Mouse (Mus musculus) CH12.LX (cell line): Measurements from ENCODE around the gene Sipa1. TPM values are rescaled to one million over a fixed set of nuclear protein-coding genes. Genes with fewer than 3 reads are reported as not detected.

Source experiments
- DNase-seq: peaks from one replicate; pipeline ENCODE4 v3.0.0-alpha.2; 2013; ENCODE audit errors: extremely low read depth
- H3K27ac ChIP-seq: 2 replicates; pipeline ENCODE4 v1.5.1; 2012; ENCODE audit warnings: low read depth, mild to moderate bottlenecking, control low read depth, moderate library complexity; ENCODE audit not compliant: insufficient read depth
- H3K27me3 ChIP-seq: replicated peaks from 2 replicates; pipeline ENCODE3; 2012; ENCODE audit warnings: inconsistent platforms
- H3K36me3 ChIP-seq, 2 experiments: replicated peaks in 1 of 2; 2 replicates each; pipeline versions ENCODE3 to v1.6.1; 2012; ENCODE audit warnings: inconsistent platforms in 1 of 2, low read length in 1 of 2, mild to moderate bottlenecking in 1 of 2, mixed read lengths in 1 of 2, moderate library complexity in 1 of 2; ENCODE audit not compliant: control insufficient read depth in 1 of 2, insufficient read depth in 1 of 2
- H3K4me1 ChIP-seq, 2 experiments: 2 replicates each; pipeline ENCODE4 v1.6.1; 2012; ENCODE audit warnings: inconsistent platforms in 1 of 2, moderate library complexity in 1 of 2; ENCODE audit not compliant: insufficient read depth in 2 of 2, control insufficient read depth in 1 of 2
- H3K4me2 ChIP-seq: 2 replicates; pipeline ENCODE4 v1.6.1; 2012; ENCODE audit warnings: low read depth, mild to moderate bottlenecking, control low read depth; ENCODE audit not compliant: poor library complexity, insufficient read depth, severe bottlenecking
- H3K4me3 ChIP-seq, 3 experiments: fragments of 150-350 bp in 1 of 3; sonication (generic) in 1 of 3; replicated peaks in 1 of 3; 2 replicates each; pipeline versions ENCODE3 to v1.5.1; 2011 to 2012; ENCODE audit warnings: low read depth in 2 of 3, low read length in 2 of 3, mild to moderate bottlenecking in 2 of 3, moderate library complexity in 2 of 3, control low read depth in 1 of 3, improper control_type of control experiment in 1 of 3, inconsistent platforms in 1 of 3, mixed read lengths in 1 of 3; ENCODE audit not compliant: poor library complexity in 1 of 3
- H3K79me2 ChIP-seq: replicated peaks from 2 replicates; pipeline ENCODE4 v1.6.1; 2012; ENCODE audit warnings: mild to moderate bottlenecking, moderate library complexity; ENCODE audit not compliant: control insufficient read depth, poor library complexity, insufficient read depth, severe bottlenecking; ENCODE audit errors: extremely low read depth
- H3K9ac ChIP-seq: 2 replicates; pipeline ENCODE4 v1.6.1; 2012; ENCODE audit warnings: low read depth, mild to moderate bottlenecking, control low read depth, moderate library complexity; ENCODE audit not compliant: insufficient read depth
- H3K9me3 ChIP-seq: replicated peaks from 2 replicates; pipeline ENCODE3; 2012; ENCODE audit warnings: low read length, inconsistent platforms, mixed read lengths
- CHD2 ChIP-seq: IDR thresholded peaks from 2 replicates; pipeline ENCODE4 v1.6.1; 2011; ENCODE audit warnings: low read length, improper control_type of control experiment
- E2F4 ChIP-seq: IDR thresholded peaks from 2 replicates; pipeline ENCODE4 v1.6.1; 2011; ENCODE audit warnings: low read depth, low read length, improper control_type of control experiment; ENCODE audit not compliant: insufficient replicate concordance
- EP300 ChIP-seq: IDR thresholded peaks from 2 replicates; pipeline ENCODE4 v1.6.1; 2011; ENCODE audit warnings: low read length, improper control_type of control experiment
- HCFC1 ChIP-seq: IDR thresholded peaks from 2 replicates; pipeline ENCODE4 v1.6.1; 2012; ENCODE audit warnings: low read depth, mild to moderate bottlenecking, inconsistent platforms, low read length, improper control_type of control experiment
- KAT2A ChIP-seq: IDR thresholded peaks from 2 replicates; pipeline ENCODE4 v1.6.1; 2012; ENCODE audit warnings: low read length, improper control_type of control experiment, inconsistent platforms; ENCODE audit not compliant: insufficient replicate concordance
- MAFK ChIP-seq: IDR thresholded peaks from 2 replicates; pipeline ENCODE4 v1.6.1; 2011; ENCODE audit warnings: low read length, improper control_type of control experiment; ENCODE audit not compliant: insufficient replicate concordance
- MXI1 ChIP-seq: IDR thresholded peaks from 2 replicates; pipeline ENCODE4 v1.6.1; 2011; ENCODE audit warnings: mild to moderate bottlenecking, low read depth, low read length, improper control_type of control experiment
- NELFE ChIP-seq: IDR thresholded peaks from 2 replicates; pipeline ENCODE4 v1.6.1; 2011; ENCODE audit warnings: low read depth, low read length, improper control_type of control experiment
- RAD21 ChIP-seq: IDR thresholded peaks from 2 replicates; pipeline ENCODE4 v1.6.1; 2011; ENCODE audit warnings: low read depth, mild to moderate bottlenecking, low read length, improper control_type of control experiment, moderate library complexity
- TCF12 ChIP-seq: IDR thresholded peaks from 2 replicates; pipeline ENCODE4 v1.6.1; 2014; ENCODE audit warnings: low read depth, mild to moderate bottlenecking, inconsistent platforms, low read length, improper control_type of control experiment
- UBTF ChIP-seq: IDR thresholded peaks from 2 replicates; pipeline ENCODE4 v1.6.1; 2012; ENCODE audit warnings: low read depth, mild to moderate bottlenecking, inconsistent platforms, low read length, improper control_type of control experiment, moderate library complexity
- dilution Hi-C: fragments of 300-500 bp; cut with MboI; formaldehyde crosslinking; loops from 2 replicates; pipeline ENCODE4 v1.14.3; 2020; ENCODE audit warnings: low sequenced_read_pairs; ENCODE audit not compliant: extremely low pct_unique_long_range_greater_than_20kb, extremely low pct_ligation_motif_present
- in situ Hi-C: fragments of 300-500 bp; cut with MboI; formaldehyde crosslinking; loops from 3 replicates; pipeline ENCODE4 v1.14.3; 2019; ENCODE audit warnings: low sequenced_read_pairs, low pct_ligation_motif_present, low pct_unique_long_range_greater_than_20kb, mixed read lengths
- polyA plus RNA-seq: library from polyadenylated mRNA; unstranded; fragments of >175 nt; gene quantifications from 2 replicates; pipeline ENCODE4 v1.2.1, GENCODE M21; 2012; ENCODE audit warnings: low read depth; ENCODE audit not compliant: insufficient read length
- total RNA-seq, 2 experiments: library from RNA; depleted of rRNA; stranded (reverse); fragments of 300-350 nt in 1 of 2; fragments of >200 nt in 1 of 2; gene quantifications; 2 replicates each; pipeline ENCODE4 v1.2.3; 2012 to 2014

Gene Sipa1
- total and polyA plus RNA-seq, 3 experiments: 17.6 to 54.6 (median 51.1) TPM

- Histone ChIP-seq H3K4me3 (no peak overlapping the region), H3K4me2 (no peak overlapping the region), H3K4me1 (peaks cover 9 to 23% of the 10 kb centered on the region in 2 experiments), H3K36me3 (peaks cover 71 to 86% of the 10 kb centered on the region in 2 experiments), H3K9ac (no peak overlapping the region), H3K9me3 (peaks cover 13% of the 10 kb centered on the region), H3K27ac (no peak overlapping the region), H3K79me2 (no peaks in the 10 kb centered on the region), H3K27me3 (no peaks in the 10 kb centered on the region)
- dilution Hi-C loops (no loop called here), in situ Hi-C loops (no loop called here)
- no peak for DNase-seq
- TF ChIP-seq RAD21 (no peak), NELFE (no peak), TCF12 (no peak), E2F4 (no peak), MAFK (no peak), MXI1 (no peak), EP300 (no peak), KAT2A (no peak), HCFC1 (no peak), UBTF (no peak)
Measured at GRCm38 (mm10) chr19:5651502-5652274, 11.8 kb downstream of the Sipa1 start.

DNA sequence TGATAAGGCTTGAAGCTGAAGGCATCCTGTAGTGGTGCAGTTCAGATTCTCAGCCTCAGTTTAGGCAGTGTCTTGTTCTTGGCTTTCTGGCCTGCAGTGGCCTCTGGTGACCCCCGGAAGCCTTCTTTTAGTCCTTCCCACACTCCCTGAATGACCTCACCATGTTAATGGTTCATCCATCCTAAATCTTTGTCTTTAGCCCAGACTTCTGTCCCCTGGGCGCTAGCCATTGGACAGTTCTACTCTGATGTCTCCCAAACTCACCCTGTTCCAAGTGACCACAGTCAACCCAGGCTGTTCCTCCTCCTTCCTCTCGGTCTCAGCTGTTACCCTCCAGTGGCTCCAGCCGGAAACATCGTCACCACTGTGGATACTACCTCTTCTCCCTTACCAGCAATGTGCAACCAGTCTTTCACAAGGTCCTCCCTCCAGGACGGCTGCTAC, 14.2 kb downstream of the Sipa1 start:
- Histone ChIP-seq H3K27ac (peak overlapping the region; percentile 35; the same call in 1 of the 2 replicates), H3K4me1 (peaks cover 9 to 23% of the 10 kb centered on the region in 2 experiments), H3K9ac (no peak overlapping the region), H3K27me3 (no peaks in the 10 kb centered on the region), H3K4me2 (peak overlapping the region; percentile 42), H3K79me2 (no peaks in the 10 kb centered on the region), H3K4me3 (no peak overlapping the region), H3K36me3 (peaks cover 65 to 86% of the 10 kb centered on the region in 2 experiments), H3K9me3 (peaks cover 4% of the 10 kb centered on the region)
- DNase-seq: no peak
- in situ Hi-C loops: no loop called here
- TF ChIP-seq CHD2: peak; percentile 44; the same call in 1 of the 2 replicates
- no peak for TF ChIP-seq RAD21
- dilution Hi-C loops: no loop called here
